Mouse (Mus musculus): ENCODE measurements at regions not wholly inside any gene's neighbourhood (a gene's known extent, or its start where the extent isn't known, plus 50 kb on each side); places are given as distances from the start of the nearest gene placed in this dataset.
A peak's percentile ranks its signal among the peaks of the same experiment; 100 is the strongest.

DNA sequence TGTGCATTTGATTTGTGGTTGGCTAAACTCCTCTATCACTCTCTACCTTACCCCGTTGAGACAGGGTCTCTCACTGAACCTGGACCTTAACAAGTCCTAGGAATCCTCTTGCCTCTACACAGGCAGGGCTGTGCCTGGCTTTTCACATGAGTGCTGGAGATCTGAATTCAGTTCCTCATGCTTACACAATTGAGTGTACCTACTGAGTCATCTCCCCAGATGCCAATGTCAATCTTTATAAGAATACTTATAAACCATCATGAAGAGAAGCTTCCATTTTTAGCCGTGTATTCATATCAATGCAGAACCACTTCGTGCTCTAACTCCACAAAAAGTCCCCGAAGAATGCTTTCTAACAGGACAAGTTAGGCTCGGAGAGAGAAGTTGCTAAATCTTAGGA lies 83.1 kb upstream of the Zc3h12c start:
- no peaks in the 10 kb centered on the region for H3K36me3 ChIP-seq (replicated peaks)
- no peaks in the 10 kb centered on the region for H3K9me3 ChIP-seq
- H3K27ac ChIP-seq = no peak overlapping the region
- 92% methylated on average over 5 of the region's 5 CpGs for WGBS
- no peak for ATAC-seq (ENCODE audit: low FRiP score)
- H3K4me1 ChIP-seq = peaks cover 3% of the 10 kb centered on the region; the same call in 1 of the 2 replicates
- no peak overlapping the region for H3K9ac ChIP-seq
- H3K27me3 ChIP-seq = no peaks in the 10 kb centered on the region
- no peak overlapping the region for H3K4me3 ChIP-seq (replicated peaks)
- no peak overlapping the region for H3K4me2 ChIP-seq

DNA sequence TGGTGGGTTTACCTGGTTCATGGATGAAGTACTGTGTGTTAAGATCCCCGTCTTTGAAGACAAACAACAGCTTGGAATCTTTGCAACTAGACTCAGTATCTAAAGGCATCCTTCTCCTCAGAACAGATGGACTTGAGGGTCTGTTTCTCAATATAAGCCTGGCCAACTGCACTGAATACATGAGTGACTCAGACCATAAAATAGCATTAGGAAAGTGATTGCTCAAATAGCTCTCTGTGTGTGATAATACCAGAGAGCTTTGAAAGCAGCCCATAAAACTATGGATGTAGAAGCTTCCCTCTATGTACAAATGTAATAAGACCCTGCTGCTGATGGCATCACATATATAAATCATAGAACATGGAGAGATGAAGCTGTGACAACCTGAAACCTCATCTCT lies 78.3 kb upstream of the Zc3h12c start:
- Histone ChIP-seq H3K9ac (no peak overlapping the region), H3K27ac (no peak overlapping the region), H3K4me1 (peaks cover 9% of the 10 kb centered on the region; the same call in 1 of the 2 replicates), H3K4me3 (replicated peaks) (no peak overlapping the region), H3K27me3 (no peaks in the 10 kb centered on the region), H3K4me2 (no peak overlapping the region), H3K9me3 (no peaks in the 10 kb centered on the region), H3K36me3 (replicated peaks) (no peaks in the 10 kb centered on the region)
- WGBS = 89% methylated on average over 1 of the region's 1 CpGs
- ATAC-seq (ENCODE audit: low FRiP score) = no peak

DNA sequence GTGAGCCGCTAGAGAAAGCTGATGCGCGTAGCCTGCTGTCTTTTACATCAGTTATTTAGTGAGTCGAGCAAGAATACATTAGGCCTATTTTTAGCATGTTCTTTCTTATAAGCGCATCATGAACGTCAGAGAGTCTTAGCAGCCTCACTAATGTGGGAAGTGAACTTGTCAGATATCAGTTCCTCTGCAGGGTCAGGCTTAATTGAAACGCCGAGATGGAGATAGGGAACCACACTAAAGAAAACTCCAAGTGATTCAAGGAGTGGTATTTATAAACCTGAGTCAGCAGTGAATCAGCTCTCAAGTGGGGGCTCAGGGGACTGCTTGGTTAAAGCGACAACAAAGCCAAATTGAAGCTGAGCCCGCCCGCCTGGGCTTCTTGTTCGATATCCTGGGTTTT lies 75.7 kb upstream of the Zc3h12c start:
- no peak overlapping the region for H3K27ac ChIP-seq
- no peaks in the 10 kb centered on the region for H3K36me3 ChIP-seq (replicated peaks)
- H3K9ac ChIP-seq = no peak overlapping the region
- peaks cover 20% of the 10 kb centered on the region for H3K4me1 ChIP-seq
- no peak overlapping the region for H3K4me3 ChIP-seq (replicated peaks)
- H3K27me3 ChIP-seq = no peaks in the 10 kb centered on the region
- no peak for ATAC-seq (ENCODE audit: low FRiP score)
- 72% methylated on average over 12 of the region's 12 CpGs for WGBS
- H3K9me3 ChIP-seq = no peaks in the 10 kb centered on the region
- H3K4me2 ChIP-seq = no peak overlapping the region

DNA sequence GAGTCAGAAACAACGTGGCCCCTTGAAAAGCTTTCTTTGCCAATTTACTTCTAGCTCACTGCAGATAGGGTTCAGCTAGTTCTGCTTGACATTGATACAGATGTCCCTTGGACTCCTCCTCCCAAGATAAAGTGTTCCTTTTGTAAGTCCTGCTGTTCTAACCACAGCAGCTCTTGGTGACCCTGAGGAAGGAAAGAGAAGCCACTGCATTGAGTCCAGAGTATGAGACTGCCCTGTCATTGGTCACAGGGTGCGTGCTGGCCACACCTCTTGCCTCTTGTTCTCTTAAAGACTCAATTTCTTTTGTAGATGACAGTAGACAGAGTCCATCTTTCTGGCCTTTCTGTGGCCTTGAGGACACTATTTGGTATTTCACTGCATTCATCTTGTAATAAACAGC lies 74.7 kb upstream of the Zc3h12c start:
- H3K36me3 ChIP-seq (replicated peaks) = no peaks in the 10 kb centered on the region
- H3K27ac ChIP-seq = no peak overlapping the region
- H3K27me3 ChIP-seq = no peaks in the 10 kb centered on the region
- H3K9me3 ChIP-seq = no peaks in the 10 kb centered on the region
- H3K9ac ChIP-seq = no peak overlapping the region
- WGBS = 88% methylated on average over 2 of the region's 2 CpGs
- peaks cover 20% of the 10 kb centered on the region for H3K4me1 ChIP-seq
- H3K4me2 ChIP-seq = no peak overlapping the region
- no peak for ATAC-seq (ENCODE audit: low FRiP score)
- no peak overlapping the region for H3K4me3 ChIP-seq (replicated peaks)

DNA sequence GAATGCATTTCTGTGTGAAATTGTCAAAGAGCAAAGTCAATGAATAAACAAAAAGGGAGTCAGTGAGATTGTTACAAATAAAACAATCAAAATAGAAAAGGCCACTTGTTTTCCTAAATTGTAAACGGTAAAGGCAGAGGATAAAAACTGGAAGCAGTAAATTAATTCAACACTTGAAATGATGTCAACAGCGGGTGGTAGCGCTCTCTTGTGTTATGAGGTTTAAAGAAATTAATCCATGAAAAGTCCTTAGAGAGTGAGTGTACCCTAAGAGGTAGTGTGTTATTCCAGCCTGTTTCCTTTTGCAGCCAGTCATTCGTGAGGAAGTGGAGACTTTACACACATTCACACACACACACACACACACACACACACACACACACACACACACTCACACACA lies 73.2 kb upstream of the Zc3h12c start:
- Histone ChIP-seq H3K9ac (no peak overlapping the region), H3K27ac (no peak overlapping the region), H3K4me3 (replicated peaks) (no peak overlapping the region), H3K9me3 (no peaks in the 10 kb centered on the region), H3K36me3 (replicated peaks) (no peaks in the 10 kb centered on the region), H3K27me3 (no peaks in the 10 kb centered on the region), H3K4me1 (peaks cover 20% of the 10 kb centered on the region), H3K4me2 (no peak overlapping the region)
- no peak for ATAC-seq (ENCODE audit: low FRiP score)
- 56% methylated on average over 4 of the region's 4 CpGs for WGBS

DNA sequence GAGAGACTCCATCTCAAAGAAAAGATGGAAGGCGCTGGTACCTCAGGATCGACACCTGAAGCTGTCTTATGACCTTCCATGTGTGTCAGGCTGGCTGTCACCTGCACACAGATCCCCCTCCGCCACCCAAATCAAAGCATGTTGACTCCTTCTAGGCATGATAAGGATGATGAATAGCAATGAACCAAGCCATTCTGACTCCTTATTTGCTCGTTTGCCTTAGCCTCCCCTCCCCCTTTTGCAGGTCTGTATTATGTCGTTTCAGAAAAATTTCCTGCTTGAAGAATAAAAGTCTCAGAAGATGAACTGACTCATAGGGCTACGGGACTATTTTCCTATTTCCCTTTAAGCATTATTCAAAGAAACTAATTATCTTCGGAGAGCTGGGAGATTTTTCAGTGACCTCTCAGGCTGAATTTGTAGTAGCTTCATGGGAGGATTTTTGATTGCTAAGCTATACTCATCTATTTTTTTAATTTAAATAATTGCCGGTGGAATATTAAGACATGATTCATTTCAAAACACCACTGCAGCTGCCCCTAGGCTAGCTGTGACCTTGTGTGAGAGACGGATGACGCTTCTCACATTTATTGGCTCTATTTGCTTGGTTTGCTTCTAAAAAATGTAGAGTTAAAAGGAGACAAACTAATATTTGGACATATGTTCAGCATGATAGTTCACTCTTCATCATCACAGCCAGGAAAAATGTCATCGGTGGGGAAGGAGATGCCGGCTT lies 72.4 kb upstream of the Zc3h12c start:
- no peak for ATAC-seq (ENCODE audit: low FRiP score)
- Histone ChIP-seq H3K4me1 (peaks cover 20% of the 10 kb centered on the region), H3K4me3 (replicated peaks) (no peak overlapping the region), H3K27ac (no peak overlapping the region), H3K4me2 (no peak overlapping the region), H3K9me3 (no peaks in the 10 kb centered on the region), H3K36me3 (replicated peaks) (no peaks in the 10 kb centered on the region), H3K9ac (no peak overlapping the region), H3K27me3 (no peaks in the 10 kb centered on the region)
- WGBS = 73% methylated on average over 12 of the region's 12 CpGs

DNA sequence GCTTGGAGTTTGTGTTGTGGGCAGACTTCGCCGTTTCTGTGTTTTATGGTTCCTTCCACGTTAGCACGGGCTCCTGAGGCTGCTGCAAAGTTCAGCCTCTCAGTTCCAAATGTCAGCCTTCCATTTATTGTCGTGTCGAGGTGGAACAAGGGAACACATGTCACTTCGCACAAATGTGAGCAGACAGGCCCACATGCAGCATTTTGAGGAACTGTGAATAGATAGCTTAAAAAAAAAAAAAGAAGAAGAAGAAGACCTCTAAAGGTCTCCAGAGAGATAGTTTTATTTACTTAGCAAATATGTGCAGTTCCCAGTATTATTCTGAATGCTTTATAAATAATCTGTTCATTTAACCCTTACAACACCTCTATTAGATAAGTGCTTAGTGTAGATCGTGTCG lies 66.4 kb upstream of the Zc3h12c start:
- no peak overlapping the region for H3K4me2 ChIP-seq
- no peaks in the 10 kb centered on the region for H3K36me3 ChIP-seq (replicated peaks)
- no peak for ATAC-seq (ENCODE audit: low FRiP score)
- no peaks in the 10 kb centered on the region for H3K27me3 ChIP-seq
- no peak overlapping the region for H3K27ac ChIP-seq
- no peaks in the 10 kb centered on the region for H3K4me1 ChIP-seq
- no peak overlapping the region for H3K9ac ChIP-seq
- 83% methylated on average over 9 of the region's 9 CpGs for WGBS
- H3K9me3 ChIP-seq = no peaks in the 10 kb centered on the region
- no peak overlapping the region for H3K4me3 ChIP-seq (replicated peaks)

DNA sequence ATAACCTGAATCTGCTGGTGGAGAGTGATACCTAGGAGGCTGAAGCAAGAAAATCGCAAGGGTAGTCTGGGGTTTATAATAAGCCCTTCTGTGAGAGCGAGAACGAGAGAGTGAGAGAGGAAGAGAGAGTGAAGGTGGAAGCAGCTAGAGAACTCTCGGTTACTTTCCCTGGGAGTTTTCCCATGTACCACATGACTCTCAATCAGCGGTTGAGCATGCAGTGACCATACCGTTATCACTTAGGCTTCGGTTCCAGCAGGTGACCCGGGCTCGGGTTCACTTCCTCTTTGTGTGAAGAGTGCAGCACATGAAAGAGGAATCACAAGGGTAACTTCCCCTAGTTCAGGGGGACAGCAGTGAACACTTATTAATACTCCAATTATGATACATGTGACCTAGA lies 61.2 kb upstream of the Zc3h12c start:
- no peak overlapping the region for H3K4me2 ChIP-seq
- no peak overlapping the region for H3K9ac ChIP-seq
- 94% methylated on average over 9 of the region's 9 CpGs for WGBS
- H3K36me3 ChIP-seq (replicated peaks) = no peaks in the 10 kb centered on the region
- H3K4me3 ChIP-seq (replicated peaks) = no peak overlapping the region
- H3K4me1 ChIP-seq = no peaks in the 10 kb centered on the region
- H3K9me3 ChIP-seq = no peaks in the 10 kb centered on the region
- ATAC-seq (ENCODE audit: low FRiP score) = no peak
- no peak overlapping the region for H3K27ac ChIP-seq
- no peaks in the 10 kb centered on the region for H3K27me3 ChIP-seq

DNA sequence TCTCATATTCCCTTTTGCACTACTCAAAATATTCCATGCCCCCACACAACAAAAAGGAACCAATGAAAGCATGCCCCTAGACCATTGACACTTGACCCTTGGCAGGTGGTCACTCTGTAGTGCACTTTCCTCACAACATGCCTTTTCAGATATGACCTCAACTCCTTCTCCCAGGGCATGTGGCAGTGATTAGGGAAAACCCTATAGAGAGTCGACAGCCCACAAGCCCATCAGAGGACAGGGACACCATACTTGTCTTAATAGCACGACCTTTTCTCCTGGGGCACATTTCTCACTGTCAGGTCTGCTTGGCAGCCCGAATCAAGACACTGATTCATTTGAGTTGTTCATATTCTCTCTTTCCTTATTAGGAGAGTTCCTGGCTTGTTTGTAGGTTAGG lies 57.3 kb upstream of the Zc3h12c start:
- peaks cover 13% of the 10 kb centered on the region for H3K4me1 ChIP-seq
- no peak overlapping the region for H3K9ac ChIP-seq
- WGBS = 74% methylated on average over 3 of the region's 3 CpGs
- no peak overlapping the region for H3K27ac ChIP-seq
- no peaks in the 10 kb centered on the region for H3K9me3 ChIP-seq
- H3K27me3 ChIP-seq = peaks cover 7% of the 10 kb centered on the region
- no peak for ATAC-seq (ENCODE audit: low FRiP score)
- H3K4me3 ChIP-seq (replicated peaks) = no peak overlapping the region
- H3K4me2 ChIP-seq = no peak overlapping the region
- H3K36me3 ChIP-seq (replicated peaks) = no peaks in the 10 kb centered on the region

DNA sequence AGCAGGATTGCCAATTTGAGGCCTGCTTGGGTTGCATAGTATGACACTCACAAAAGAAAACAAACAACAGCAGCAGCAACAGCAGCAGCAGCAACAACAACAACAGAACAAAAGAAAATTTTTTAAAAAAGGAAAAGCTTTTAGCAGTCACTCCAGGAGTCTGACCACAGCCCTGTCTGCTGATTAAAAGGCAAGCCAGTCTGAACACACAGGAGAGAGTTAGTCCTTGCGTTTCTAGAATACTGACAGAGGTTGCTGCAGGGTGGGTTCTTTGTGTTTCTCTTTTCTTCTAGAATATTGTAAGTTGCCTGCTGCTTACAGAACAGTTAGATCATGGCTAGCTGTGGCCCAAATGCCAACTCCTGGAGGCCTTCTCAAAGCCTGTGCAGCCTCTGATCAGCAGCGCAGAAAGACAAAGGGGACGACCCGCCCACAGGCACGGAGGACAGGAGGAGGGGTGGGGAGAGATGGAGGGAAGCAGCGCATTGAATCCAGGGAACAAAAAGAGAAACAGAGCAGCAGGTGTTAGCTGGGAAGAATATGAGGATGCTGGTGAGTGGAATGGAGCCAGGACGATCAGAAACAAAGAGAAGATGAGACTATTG lies 55.2 kb upstream of the Zc3h12c start:
- peak overlapping the region; percentile 38 for H3K4me2 ChIP-seq
- no peaks in the 10 kb centered on the region for H3K36me3 ChIP-seq (replicated peaks)
- peaks cover 13% of the 10 kb centered on the region for H3K4me1 ChIP-seq
- peaks cover 7% of the 10 kb centered on the region for H3K27me3 ChIP-seq
- no peaks in the 10 kb centered on the region for H3K9me3 ChIP-seq
- peak; percentile 90 for ATAC-seq (ENCODE audit: low FRiP score)
- WGBS = 6% methylated on average over 7 of the region's 7 CpGs
- no peak overlapping the region for H3K4me3 ChIP-seq (replicated peaks)
- H3K27ac ChIP-seq = peak overlapping the region; percentile 84
- peak overlapping the region; percentile 46; the same call in 1 of the 2 replicates for H3K9ac ChIP-seq

Data from forebrain, embryonic 12.5 days (tissue).